Mouse (Mus musculus) natural killer cell, adult 2 months (primary cell): ENCODE data around the gene Alppl2.

Experiments used
- DNase-seq, 2 experiments: peaks; one replicate each; pipeline ENCODE4 v3.0.0; 2022; ENCODE audit warnings: low spot score in 2 of 2

Gene Alppl2

GRCm38 (mm10) chr1:87089828-87090227, at the start of gene Alppl2:
Gene Alppl2, minus strand, starts transcription at chr1:87089928.
- DNase-seq, result no peak

- DNase-seq, result no peak
These were observed 42.1 kb upstream of the Alppl2 start for GRCm38 (mm10) chr1:87131803-87132202.

GRCm38 (mm10) chr1:87127206-87128030, 37.7 kb upstream of the Alppl2 start:
- DNase-seq, result no peak

- DNase-seq, result no peak
These were observed 34.9 kb upstream of the Alppl2 start, which contains the start of gene Akp3 for GRCm38 (mm10) chr1:87124673-87125072. Gene Akp3, plus strand, starts transcription at chr1:87124973.

- no peak for DNase-seq
These were observed 25.1 kb upstream of the Alppl2 start for GRCm38 (mm10) chr1:87114784-87115183.

GRCm38 (mm10) chr1:87111719-87112354, 22.1 kb upstream of the Alppl2 start:
- no peak for DNase-seq

- no peak for DNase-seq
These were observed 18.8 kb upstream of the Alppl2 start for GRCm38 (mm10) chr1:87108564-87108963.

GRCm38 (mm10) chr1:87106536-87106935, 16.8 kb upstream of the Alppl2 start:
- DNase-seq, result no peak

GRCm38 (mm10) chr1:87103936-87104335, 14.2 kb upstream of the Alppl2 start:
- DNase-seq, result no peak

- DNase-seq, result no peak
These were observed 12.4 kb upstream of the Alppl2 start for GRCm38 (mm10) chr1:87102114-87102513.

GRCm38 (mm10) chr1:87101411-87101810, 11.7 kb upstream of the Alppl2 start, which contains the start of gene Alpi:
Gene Alpi, minus strand, starts transcription at chr1:87101606.
- DNase-seq, result no peak

- DNase-seq, result peak; percentile 8 to 36
These were observed 8.7 kb upstream of the Alppl2 start for GRCm38 (mm10) chr1:87098358-87098975.

- DNase-seq, result no peak
These were observed 5.9 kb upstream of the Alppl2 start for GRCm38 (mm10) chr1:87095642-87096041.

GRCm38 (mm10) chr1:87089251-87089650, 477 bp downstream of the Alppl2 start:
- no peak for DNase-seq

GRCm38 (mm10) chr1:87086964-87087363, 2.8 kb downstream of the Alppl2 start:
- no peak for DNase-seq

- no peak for DNase-seq
These were observed 3.5 kb downstream of the Alppl2 start for GRCm38 (mm10) chr1:87086196-87086595.

- DNase-seq, result no peak
These were observed 16.0 kb downstream of the Alppl2 start for GRCm38 (mm10) chr1:87073776-87074175.

GRCm38 (mm10) chr1:87070720-87071119, 19.0 kb downstream of the Alppl2 start:
- DNase-seq, result peak in 1 of 2 experiments; percentile 13

GRCm38 (mm10) chr1:87060913-87061312, 28.8 kb downstream of the Alppl2 start:
- DNase-seq, result no peak

GRCm38 (mm10) chr1:87059042-87059665, 30.6 kb downstream of the Alppl2 start:
- no peak for DNase-seq

- DNase-seq, result no peak
These were observed 32.7 kb downstream of the Alppl2 start for GRCm38 (mm10) chr1:87057075-87057474.

- no peak for DNase-seq
These were observed 38.4 kb downstream of the Alppl2 start for GRCm38 (mm10) chr1:87051369-87051768.
